8 mouse cellular contexts compared by ENCODE assay signal in genomic region chr15:96666663-96667062, GRCm38 (mm10). TPM values are rescaled to one million over a fixed set of nuclear protein-coding genes. Genes with fewer than 3 reads are reported as not detected.
DNase-seq lines count a peak whose midpoint lies in the region; ATAC-seq lines count a peak whose summit lies in the region.

No protein-coding gene starts in this region.

- ATAC-seq in kidney, embryonic 16.5 days (ENCODE audit: low FRiP score, low TSS enrichment), result no peak
- 0 out of 2 replicates have a peak, but pooled peaks have one; percentile 52 for ATAC-seq in liver, embryonic 15.5 days (ENCODE audit: insufficient read depth)
- ATAC-seq in neural tube, embryonic 11.5 days (ENCODE audit: insufficient read depth, low FRiP score, low TSS enrichment), result peak; percentile 69; the same call in 1 of the 2 replicates

- no peaks in the 10 kb centered on the region for H3K36me3 ChIP-seq in heart, embryonic 10.5 days
- H3K36me3 ChIP-seq in kidney, embryonic 16.5 days (ENCODE audit: insufficient read depth, low read length), result no peaks in the 10 kb centered on the region
- no peaks in the 10 kb centered on the region for H3K36me3 ChIP-seq in liver, embryonic 15.5 days (replicated peaks)
- no peaks in the 10 kb centered on the region for H3K36me3 ChIP-seq in neural tube, embryonic 11.5 days (ENCODE audit: control insufficient read depth, insufficient read depth, low read length)

- H3K27ac ChIP-seq in heart, embryonic 10.5 days, result no peak overlapping the region
- H3K27ac ChIP-seq in kidney, embryonic 16.5 days (ENCODE audit: low read length), result no peak overlapping the region
- no peak overlapping the region for H3K27ac ChIP-seq in liver, embryonic 15.5 days (replicated peaks)
- no peak overlapping the region for H3K27ac ChIP-seq in neural tube, embryonic 11.5 days (ENCODE audit: low read depth, low read length)

- peak overlapping the region; percentile 8; the same call in 1 of the 2 replicates for H3K9ac ChIP-seq in kidney, embryonic 16.5 days (replicated peaks; ENCODE audit: low read length)
- no peak overlapping the region for H3K9ac ChIP-seq in liver, embryonic 15.5 days
- no peak overlapping the region for H3K9ac ChIP-seq in neural tube, embryonic 11.5 days (ENCODE audit: low read length)

- 9% methylated on average over 7 of the region's 7 CpGs for WGBS in heart, embryonic 10.5 days
- 4% methylated on average over 7 of the region's 7 CpGs for WGBS in kidney, embryonic 16.5 days
- WGBS in liver, embryonic 15.5 days (ENCODE audit: insufficient replicate concordance), result 1% methylated on average over 7 of the region's 7 CpGs
- 9% methylated on average over 7 of the region's 7 CpGs for WGBS in neural tube, embryonic 11.5 days

- no peaks in the 10 kb centered on the region for H3K27me3 ChIP-seq in heart, embryonic 10.5 days (ENCODE audit: insufficient read depth, poor library complexity, severe bottlenecking)
- H3K27me3 ChIP-seq in kidney, embryonic 16.5 days (ENCODE audit: insufficient read depth, low read length), result no peaks in the 10 kb centered on the region
- H3K27me3 ChIP-seq in liver, embryonic 15.5 days, result 0 out of 2 replicates have a peak, but pooled peaks cover 7% of the 10 kb centered on the region
- no peaks in the 10 kb centered on the region for H3K27me3 ChIP-seq in neural tube, embryonic 11.5 days (ENCODE audit: control insufficient read depth, insufficient read depth, low read length)

- peak; percentile 88 for DNase-seq in CD4-positive, CD25-positive, alpha-beta regulatory T cell, adult 2 months (ENCODE audit: low read depth, low spot score)
- DNase-seq in adipocyte (ENCODE audit: low spot score), result peak; percentile 72
- peak; percentile 53 for DNase-seq in embryo, embryonic 11.5 days (ENCODE audit: low read depth, low spot score)
- no peak for DNase-seq in heart, embryonic 10.5 days (ENCODE audit: low spot score)
- peak; percentile 62 for DNase-seq in neural tube, embryonic 11.5 days (ENCODE audit: low spot score)
- DNase-seq in thymus, postnatal 14 days, result peak; percentile 81

- H3K4me2 ChIP-seq in kidney, embryonic 16.5 days (replicated peaks; ENCODE audit: low read depth, low read length), result peak overlapping the region; percentile 38
- peak overlapping the region; percentile 60 for H3K4me2 ChIP-seq in liver, embryonic 15.5 days
- peak overlapping the region; percentile 27; the same call in 1 of the 2 replicates for H3K4me2 ChIP-seq in neural tube, embryonic 11.5 days (ENCODE audit: low read depth)

- H3K4me1 ChIP-seq in heart, embryonic 10.5 days, result peaks cover 9% of the 10 kb centered on the region
- H3K4me1 ChIP-seq in kidney, embryonic 16.5 days (ENCODE audit: insufficient read depth, low read length), result peaks cover 5% of the 10 kb centered on the region; the same call in 1 of the 2 replicates
- H3K4me1 ChIP-seq in liver, embryonic 15.5 days (replicated peaks), result peaks cover 7% of the 10 kb centered on the region
- no peaks in the 10 kb centered on the region for H3K4me1 ChIP-seq in neural tube, embryonic 11.5 days (ENCODE audit: control insufficient read depth, insufficient read depth, low read length)

- H3K4me3 ChIP-seq in heart, embryonic 10.5 days, result peak overlapping the region; percentile 40
- H3K4me3 ChIP-seq in kidney, embryonic 16.5 days (ENCODE audit: low read length), result 0 out of 2 replicates have a peak overlapping the region, but pooled peaks have one; percentile 3
- H3K4me3 ChIP-seq in liver, embryonic 15.5 days (replicated peaks), result peak overlapping the region; percentile 27
- H3K4me3 ChIP-seq in neural tube, embryonic 11.5 days (ENCODE audit: low read depth, low read length), result no peak overlapping the region

- no peaks in the 10 kb centered on the region for H3K9me3 ChIP-seq in heart, embryonic 10.5 days
- H3K9me3 ChIP-seq in kidney, embryonic 16.5 days (ENCODE audit: low read length), result no peaks in the 10 kb centered on the region
- H3K9me3 ChIP-seq in liver, embryonic 15.5 days (replicated peaks), result no peaks in the 10 kb centered on the region
- H3K9me3 ChIP-seq in neural tube, embryonic 11.5 days (ENCODE audit: control insufficient read depth, low read length), result no peaks in the 10 kb centered on the region

RNA-seq across cellular contexts. Expression of gene Slc38a1, which starts 23.9 kb away (rescaled TPM):
- polyA plus RNA-seq in heart, embryonic 10.5 days (2016; fragmentation: Nextera tagmentation; extraction: Ambion mirVana), result 90.5 and 96.2 TPM in 2 replicates
- 62.4 and 75.7 TPM in 2 replicates for polyA plus RNA-seq in kidney, embryonic 16.5 days (2015; fragmentation: Nextera tagmentation; extraction: Ambion mirVana)
- 14.5 and 18.2 TPM in 2 replicates for polyA plus RNA-seq in liver, embryonic 15.5 days (2015; fragmentation: Nextera tagmentation; extraction: Ambion mirVana)
- polyA plus RNA-seq in neural tube, embryonic 11.5 days (2014; fragmentation: Nextera tagmentation; extraction: Ambion mirVana), result 122 and 124 TPM in 2 replicates

RNA-seq across cellular contexts. Expression of gene Slc38a2, which starts 32.9 kb away (rescaled TPM):
- 113 and 119 TPM in 2 replicates for polyA plus RNA-seq in heart, embryonic 10.5 days (2016; fragmentation: Nextera tagmentation; extraction: Ambion mirVana)
- 140 and 150 TPM in 2 replicates for polyA plus RNA-seq in kidney, embryonic 16.5 days (2015; fragmentation: Nextera tagmentation; extraction: Ambion mirVana)
- 33.8 and 33.9 TPM in 2 replicates for polyA plus RNA-seq in liver, embryonic 15.5 days (2015; fragmentation: Nextera tagmentation; extraction: Ambion mirVana)
- 217 and 219 TPM in 2 replicates for polyA plus RNA-seq in neural tube, embryonic 11.5 days (2014; fragmentation: Nextera tagmentation; extraction: Ambion mirVana)
